Mouse (Mus musculus) right cerebral cortex, postnatal 36 days (tissue): ENCODE measurements at regions not wholly inside any gene's neighbourhood (a gene's known extent, or its start where the extent isn't known, plus 50 kb on each side); places are given as distances from the start of the nearest gene placed in this dataset.

Experiments used
- DNase-seq, 2 experiments: peaks; one replicate each; pipeline ENCODE4 v3.0.0; 2022; ENCODE audit warnings: low spot score in 2 of 2, mixed read lengths in 1 of 2

DNA sequence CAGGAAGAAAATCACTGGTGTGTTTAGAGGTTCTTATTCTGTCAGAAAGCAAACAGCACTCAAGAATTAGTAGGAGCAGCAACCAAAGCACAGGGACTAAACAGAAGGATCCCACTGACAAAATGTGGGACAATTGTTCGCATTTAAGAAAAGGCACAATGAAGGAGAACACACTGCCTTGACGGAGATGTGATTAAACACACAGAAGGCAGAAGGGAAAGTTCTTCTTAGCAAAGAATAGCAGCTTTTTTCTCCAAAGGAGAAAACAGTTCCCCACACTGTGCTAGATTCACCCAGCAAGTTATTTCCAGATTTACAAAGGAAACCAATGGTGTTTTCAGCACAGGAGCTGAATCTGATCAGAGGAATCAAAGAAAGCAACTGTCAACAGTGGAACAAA, 316.5 kb downstream of the Nsun3 start:
- DNase-seq, result no peak

DNA sequence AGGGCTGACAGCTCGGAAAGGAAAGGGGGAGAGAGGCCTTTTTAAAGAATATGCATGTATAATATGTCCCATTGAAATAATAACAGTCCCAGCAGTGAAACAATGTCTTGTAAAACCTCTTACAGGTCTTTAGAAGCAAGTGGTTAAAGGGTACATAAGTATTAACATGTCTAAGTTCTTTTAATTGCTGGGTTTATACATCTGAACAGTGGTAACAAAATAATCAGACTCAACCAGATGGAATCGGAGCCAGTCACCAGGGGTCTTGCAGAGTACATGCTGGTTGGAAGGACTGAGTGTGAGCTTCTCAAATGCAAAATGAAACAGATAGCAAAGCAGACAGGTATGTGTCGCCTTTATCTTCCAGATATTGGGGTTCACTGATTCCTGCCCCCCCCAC, 317.3 kb downstream of the Nsun3 start:
- DNase-seq, result no peak

DNA sequence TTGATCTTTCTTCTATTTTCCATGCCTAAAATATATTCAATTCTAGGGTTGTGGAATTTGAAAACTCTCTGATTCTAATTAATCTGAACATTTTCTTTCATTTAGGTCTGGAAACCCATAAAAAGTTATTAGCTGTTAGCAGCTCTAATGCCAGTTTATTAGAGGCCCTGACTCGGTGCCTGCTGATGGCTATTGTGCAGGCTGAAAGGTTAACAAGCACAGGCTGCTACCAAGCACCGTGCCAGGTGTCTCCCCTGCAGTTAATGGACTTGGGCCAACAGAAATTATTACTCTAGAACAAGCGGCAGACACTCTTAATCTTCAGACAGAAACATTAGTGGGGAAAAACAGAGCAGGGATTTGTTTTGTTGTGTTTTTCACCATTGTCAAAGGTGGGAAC, 317.8 kb downstream of the Nsun3 start:
- DNase-seq, result no peak

DNA sequence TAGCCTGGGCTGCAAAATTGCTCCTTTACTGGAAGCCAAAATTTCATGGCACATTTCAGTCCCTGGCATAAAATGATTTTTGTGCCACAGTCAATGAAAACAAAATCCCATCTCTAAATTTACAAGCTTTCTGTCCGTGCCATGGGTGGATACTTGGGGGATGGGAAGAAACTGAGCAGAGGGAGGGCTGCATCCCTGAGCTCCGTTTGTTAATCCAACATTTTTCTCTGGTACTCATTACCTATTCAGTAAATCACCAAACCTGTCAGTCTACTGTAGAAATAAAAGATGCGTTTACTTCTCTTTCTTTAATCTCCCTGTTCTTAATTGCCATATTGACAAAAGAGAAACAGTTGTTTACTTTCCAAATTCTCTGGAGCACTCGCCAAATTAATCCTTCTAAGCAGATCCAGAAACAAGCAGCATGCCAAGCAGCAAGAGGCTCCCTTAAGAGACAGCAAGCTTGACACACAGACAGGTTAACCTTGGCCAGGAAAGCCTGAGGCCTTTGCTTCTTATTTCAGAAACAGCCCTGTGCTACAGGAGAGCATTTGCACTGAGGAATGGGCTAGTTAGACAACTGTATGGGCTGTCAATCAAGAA, 326.6 kb downstream of the Nsun3 start:
- DNase-seq, result no peak

DNA sequence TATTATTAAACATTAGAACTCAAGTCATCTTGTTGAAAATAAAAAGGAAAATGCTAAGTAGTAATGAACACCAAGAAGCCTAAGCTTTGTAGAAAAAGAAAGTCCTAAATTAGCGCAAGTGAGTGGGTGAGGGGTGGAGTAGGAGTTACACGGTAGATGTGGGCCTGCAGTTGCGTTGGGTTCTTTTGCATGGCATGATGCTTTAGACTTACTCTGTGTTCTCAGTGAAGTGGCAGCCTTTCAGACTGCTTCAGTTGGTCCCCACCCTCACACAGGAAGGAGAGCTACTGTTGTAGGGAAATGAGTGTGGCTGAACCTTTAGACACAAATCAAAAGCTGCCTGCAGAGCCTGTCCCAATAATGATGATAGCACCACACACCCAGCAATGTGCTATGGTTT, 336.9 kb downstream of the Nsun3 start:
- DNase-seq, result no peak

DNA sequence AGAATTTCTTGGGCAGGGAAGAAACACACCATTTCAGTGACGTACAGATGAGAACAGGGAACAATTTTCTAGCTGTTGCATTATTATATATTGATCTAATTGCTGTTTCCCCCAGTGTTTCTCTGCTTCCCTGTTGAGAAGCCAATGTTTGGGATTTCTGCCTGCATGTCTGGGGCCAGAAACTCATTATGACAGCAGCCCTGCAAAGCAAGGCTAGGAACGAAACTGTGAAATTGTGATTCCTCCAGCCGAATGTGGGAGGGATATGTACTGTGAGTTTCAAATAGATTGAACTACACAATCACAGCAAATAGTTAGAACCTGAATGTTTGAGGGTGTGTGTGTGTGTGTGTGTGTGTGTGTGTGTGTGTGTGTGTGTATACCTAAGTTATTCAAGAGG, 339.2 kb downstream of the Nsun3 start:
- DNase-seq, result peak in 1 of 2 experiments; percentile 5

DNA sequence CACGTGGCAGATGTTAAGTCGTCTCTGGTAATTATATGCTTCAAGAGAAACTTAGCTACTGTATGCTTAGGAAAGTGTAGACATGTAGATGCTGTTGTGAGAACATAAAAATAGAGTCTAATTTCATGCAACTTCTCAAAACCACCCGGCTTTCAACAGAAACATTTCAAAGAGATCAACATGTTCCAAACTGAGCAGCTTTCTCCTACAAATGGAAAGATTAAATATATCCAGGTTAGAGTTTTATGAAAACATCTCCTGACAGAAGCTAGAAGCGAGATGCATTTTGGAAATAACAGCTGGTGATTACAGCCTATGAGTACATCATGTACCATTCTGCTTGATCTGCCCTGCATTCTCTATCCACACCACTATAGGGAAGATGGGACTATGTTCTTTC, 345.4 kb downstream of the Nsun3 start:
- DNase-seq, result peak; percentile 4 to 18

DNA sequence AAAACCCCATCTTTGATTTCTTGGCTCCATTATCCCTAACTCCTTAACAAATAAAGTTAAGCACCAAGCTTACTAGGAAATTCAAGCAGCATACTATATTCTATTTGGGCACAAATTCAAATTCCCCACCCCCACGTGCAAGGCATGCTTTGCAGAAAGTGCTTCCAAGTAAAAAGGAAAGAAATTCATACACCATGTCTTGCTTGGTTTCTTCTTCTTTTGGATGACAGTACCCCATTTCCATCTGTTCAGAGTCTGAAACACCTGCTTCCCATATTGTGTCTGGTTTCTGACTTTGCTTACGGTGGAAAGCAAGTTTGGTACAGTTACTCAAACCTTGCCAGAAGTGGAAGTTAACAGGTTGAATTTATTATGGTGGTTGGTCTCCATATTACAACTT, 353.5 kb downstream of the Nsun3 start:
- peak in 1 of 2 experiments; percentile 6 for DNase-seq

DNA sequence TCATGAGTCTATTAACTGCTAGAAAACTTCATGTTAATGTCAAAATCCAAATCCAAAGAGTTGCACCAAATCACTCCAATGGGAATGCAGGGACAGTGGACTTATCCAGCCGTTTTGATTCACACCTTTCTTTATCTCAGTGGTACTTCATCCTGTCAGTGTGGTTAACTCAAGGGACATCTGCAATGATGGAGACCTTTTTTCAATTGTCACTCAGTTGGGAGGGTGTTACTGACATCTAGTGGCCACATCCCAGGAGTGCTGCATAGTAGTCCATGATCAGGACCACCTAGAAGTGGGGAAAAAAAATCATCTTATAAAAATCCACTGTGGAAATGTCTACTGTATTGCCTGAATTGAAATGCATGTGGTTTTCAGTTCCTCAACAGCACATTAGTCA, 372.1 kb downstream of the Nsun3 start:
- no peak for DNase-seq

DNA sequence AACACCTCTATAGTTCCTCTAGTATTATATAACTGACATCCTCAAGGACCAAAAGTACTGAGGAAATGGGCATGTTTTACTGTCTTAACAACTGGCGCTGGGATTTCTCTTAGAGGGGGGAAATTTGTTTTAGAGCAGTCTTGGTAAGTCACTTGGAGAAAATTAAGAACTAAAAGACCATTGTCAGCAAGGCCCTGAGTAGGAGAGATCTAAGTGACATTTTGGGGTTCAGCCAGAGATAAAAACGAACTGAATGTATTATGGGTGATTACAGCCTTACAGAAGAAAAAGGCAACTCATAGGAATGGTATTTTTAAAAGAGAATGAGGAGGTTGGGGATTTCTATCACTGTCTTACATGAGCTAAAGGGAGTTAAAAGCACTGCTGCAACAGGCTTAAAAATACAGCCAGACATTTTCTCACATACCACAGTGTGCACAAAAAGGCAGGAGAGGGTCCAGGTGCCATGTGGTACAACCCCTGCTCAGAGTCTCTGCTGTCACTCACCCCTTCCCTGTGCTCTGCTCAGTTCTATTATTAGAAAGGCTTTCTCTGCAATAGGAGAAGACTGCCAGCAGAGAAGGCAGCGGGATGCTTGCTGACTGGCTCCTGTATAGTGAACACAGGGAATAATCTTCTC, 379.0 kb downstream of the Nsun3 start:
- DNase-seq, result peak in 1 of 2 experiments; percentile 34

DNA sequence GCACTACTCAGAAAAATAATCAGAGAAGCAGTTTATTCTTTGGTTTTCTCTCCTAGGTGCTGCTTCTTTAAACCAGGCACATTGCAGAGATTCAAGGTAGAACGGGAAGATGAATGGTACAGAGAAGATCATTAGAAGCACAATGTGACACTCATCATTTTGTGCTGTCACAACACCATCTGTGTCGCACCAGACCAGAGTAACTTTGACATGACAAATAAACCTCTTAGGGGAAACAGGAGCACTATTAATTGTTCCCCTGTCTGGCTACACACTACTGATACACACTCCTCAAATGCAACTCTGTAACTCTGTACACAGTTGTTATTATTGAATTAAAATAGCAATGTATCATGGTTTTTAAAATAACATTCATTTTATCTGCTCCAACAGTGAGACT, 380.2 kb downstream of the Nsun3 start:
- no peak for DNase-seq

DNA sequence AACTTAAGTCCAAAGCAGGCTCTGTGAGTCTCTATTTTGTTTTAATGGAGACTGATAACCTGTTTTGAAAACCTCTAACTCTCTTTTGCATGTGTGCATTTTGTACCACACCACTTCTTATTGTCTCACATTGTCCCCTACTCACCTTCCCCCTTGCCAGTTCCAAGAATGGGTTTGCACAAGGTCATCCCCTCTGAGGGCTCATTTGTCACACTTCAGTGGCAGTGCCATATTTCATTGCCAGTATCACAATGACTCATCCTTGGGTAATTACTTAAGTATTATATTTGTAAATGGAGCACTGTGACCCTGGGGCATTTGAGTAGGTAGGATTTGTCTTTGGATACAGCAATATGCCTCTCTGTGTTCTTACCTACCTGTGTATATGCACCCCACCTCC, 429.3 kb downstream of the Nsun3 start:
- no peak for DNase-seq

DNA sequence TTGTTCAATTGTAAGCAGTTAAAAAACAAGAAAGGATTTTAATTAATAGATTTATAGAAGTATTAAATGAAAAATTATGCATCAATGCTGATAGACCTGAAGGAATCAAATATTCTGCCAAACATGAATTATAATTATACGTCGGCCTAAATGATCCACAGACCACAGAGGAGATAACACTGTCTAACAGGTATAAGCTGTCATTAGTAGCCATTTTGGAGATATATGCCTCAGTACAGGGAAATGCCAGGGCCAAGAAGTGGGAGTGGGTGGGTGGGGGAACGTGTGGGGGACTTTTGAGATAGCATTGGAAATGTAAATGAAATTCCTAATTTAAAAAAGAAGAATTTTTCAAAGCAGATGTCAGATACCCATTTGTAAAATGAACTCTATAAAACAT, 430.3 kb downstream of the Nsun3 start:
- no peak for DNase-seq

DNA sequence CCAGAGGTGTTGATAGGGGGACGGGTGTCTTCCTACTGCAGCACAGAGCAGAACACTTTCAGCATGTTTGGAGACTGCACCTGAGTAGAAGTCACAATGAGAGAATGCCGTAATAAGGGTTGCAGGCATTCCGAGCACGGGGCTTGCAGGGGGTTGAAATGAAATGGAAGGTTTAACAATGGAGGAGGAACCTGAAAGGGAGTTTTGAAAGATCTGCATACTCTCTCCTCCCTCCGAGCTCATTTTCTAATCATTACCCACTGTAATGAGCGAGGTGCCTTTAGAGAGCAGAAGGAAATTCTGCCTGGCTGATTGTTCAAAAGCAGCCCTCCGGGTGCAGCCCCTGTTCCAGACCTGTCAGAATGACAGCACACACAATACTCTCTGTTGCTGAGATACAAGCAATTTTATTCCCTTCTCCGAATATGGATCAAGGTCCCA, 430.8 kb downstream of the Nsun3 start:
- no peak for DNase-seq

DNA sequence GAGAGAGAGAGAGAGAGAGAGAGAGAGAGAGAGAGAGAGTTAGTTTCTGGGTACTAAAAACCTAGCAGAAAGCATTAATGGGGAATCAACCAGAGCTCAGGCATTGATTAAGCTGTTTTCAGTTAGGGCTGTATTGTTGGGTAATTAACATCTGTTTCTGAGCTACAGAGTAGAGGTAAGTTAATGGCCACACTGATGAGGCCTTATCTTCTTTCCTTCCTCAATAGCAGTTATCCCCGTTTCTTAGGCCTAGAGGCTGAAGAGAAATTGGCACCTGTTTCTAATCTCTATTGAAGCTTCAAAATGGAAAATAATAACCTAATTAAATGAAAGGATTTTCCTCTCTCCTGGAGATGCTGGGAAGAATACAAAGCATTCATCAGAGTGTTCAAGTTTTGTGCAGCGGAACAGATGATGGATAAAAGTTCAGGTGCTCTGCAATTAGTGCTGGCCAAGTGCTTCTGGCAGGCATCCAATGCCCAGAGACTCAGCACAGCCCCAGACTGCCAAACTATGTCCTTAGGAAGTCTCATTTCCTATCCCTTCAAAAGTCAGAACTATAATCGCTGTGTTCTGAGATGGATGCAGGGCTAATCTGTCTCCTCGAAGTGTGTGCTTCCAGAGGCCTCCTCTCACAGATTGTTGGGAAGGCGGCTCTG, 459.1 kb downstream of the Nsun3 start:
- DNase-seq, result no peak

DNA sequence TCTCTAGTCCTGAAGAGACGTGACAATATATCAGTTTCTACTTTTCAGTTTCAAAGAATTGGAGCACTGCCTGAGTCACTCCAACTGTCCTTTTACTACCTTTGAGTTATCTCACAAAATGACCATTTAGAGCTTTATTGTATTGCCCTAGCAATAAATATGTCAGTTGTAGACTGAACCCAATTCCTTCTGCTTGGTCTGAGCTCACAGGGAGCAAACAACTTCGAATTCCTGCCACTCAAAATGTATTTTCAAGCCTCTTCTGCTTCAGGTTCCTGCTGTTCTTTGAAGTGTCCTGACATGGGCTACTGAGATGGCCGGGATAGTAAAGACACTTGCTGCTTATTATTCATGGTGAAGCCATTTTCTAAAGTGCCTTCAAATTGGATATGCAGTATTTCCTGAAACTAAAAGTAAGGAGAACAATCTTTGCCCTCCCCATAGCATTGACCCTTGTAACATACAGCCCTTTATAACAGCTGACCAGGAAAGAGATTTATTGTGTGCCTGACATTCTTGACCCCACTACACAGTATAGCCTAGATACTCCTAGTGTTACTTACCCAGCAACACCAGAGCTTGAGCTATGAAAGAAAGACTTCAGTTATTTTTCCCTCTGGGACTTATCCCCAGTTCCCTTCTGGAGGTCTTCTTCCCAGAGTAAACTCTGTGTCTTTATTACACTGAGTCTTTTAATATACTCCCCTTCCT, 460.9 kb downstream of the Nsun3 start:
- DNase-seq, result no peak

DNA sequence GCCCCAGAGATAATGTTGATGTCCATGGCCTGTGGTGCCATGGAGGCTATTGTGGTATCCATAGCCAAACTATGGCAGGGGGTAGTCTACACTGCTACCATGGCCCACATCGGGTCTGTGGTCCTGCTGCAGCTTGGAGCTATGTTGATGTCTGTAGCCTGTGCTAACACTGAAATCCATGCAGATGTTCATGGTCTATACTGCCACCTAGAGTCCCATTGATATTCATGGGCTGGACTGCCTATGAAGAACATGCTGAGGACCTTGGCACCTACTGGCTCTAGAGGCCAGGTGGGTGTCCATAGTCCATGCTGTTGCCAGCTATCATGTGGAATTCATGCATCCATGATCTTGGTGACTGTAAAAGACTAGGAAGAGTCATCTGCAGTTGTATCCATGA, 463.8 kb downstream of the Nsun3 start:
- peak; percentile 8 to 9 for DNase-seq

DNA sequence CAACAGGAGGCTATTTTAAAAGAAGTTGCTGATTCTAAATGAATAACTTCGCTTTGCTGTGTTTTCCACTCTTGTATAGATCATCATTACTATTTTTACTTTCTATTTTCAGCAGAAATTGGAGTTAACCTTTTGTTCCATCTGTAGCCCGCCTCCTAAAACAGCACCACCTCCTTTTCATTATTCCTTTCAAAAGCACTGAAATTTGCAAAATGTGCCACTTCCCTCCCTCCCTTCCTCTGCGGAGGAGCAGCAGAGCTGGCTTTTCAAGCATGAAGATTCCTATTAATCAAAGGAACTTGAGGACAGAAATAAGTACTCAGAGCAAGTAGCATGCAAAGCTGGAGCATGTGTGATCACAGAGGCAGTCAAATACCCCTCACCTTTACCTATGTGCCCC, 497.7 kb downstream of the Nsun3 start:
- DNase-seq, result no peak
